Mouse (Mus musculus) stomach, embryonic 15.5 days (tissue): ENCODE measurements at regions not wholly inside any gene's neighbourhood (a gene's known extent, or its start where the extent isn't known, plus 50 kb on each side); places are given as distances from the start of the nearest gene placed in this dataset.

Experiments
- ATAC-seq: fragments of 200-750 bp; cut with Nextera tagmentation; 2 replicates; pipeline ENCODE4 v1.8.0; 2017; ENCODE audit warnings: low read depth, moderate number of reproducible peaks, moderate TSS enrichment; ENCODE audit not compliant: insufficient read depth, low FRiP score
- H3K27ac ChIP-seq: fragments of 300-500 bp; sonication (generic); 2 replicates; pipeline ENCODE4 v1.5.1; 2015; ENCODE audit warnings: mild to moderate bottlenecking, inconsistent platforms
- H3K27me3 ChIP-seq: fragments of 300-500 bp; sonication (generic); replicated peaks from 2 replicates; pipeline ENCODE4 v1.6.1; 2015; ENCODE audit warnings: inconsistent platforms
- H3K36me3 ChIP-seq: fragments of 300-500 bp; sonication (generic); 2 replicates; pipeline ENCODE4 v1.6.1; 2015; ENCODE audit warnings: inconsistent platforms
- H3K4me1 ChIP-seq: fragments of 300-500 bp; sonication (generic); 2 replicates; pipeline ENCODE4 v1.6.1; 2015; ENCODE audit warnings: inconsistent platforms
- H3K4me2 ChIP-seq: fragments of 300-500 bp; sonication (generic); 2 replicates; pipeline ENCODE4 v1.6.1; 2015; ENCODE audit warnings: mild to moderate bottlenecking, inconsistent platforms
- H3K4me3 ChIP-seq: fragments of 300-500 bp; sonication (generic); replicated peaks from 2 replicates; pipeline ENCODE4 v1.5.1; 2015; ENCODE audit warnings: inconsistent platforms
- H3K9ac ChIP-seq: fragments of 300-500 bp; sonication (generic); 2 replicates; pipeline ENCODE4 v1.6.1; 2015; ENCODE audit warnings: inconsistent platforms
- H3K9me3 ChIP-seq: fragments of 300-500 bp; sonication (generic); 2 replicates; pipeline ENCODE4 v1.6.1; 2016; ENCODE audit warnings: inconsistent platforms
- WGBS: fragments of 180-500 bp; shearing (Covaris S2); methylation state at CpG from one replicate; pipeline ENCODE4 v1.1.7; 2015; 5-methylcytosine and 5-hydroxymethylcytosine counted together

DNA sequence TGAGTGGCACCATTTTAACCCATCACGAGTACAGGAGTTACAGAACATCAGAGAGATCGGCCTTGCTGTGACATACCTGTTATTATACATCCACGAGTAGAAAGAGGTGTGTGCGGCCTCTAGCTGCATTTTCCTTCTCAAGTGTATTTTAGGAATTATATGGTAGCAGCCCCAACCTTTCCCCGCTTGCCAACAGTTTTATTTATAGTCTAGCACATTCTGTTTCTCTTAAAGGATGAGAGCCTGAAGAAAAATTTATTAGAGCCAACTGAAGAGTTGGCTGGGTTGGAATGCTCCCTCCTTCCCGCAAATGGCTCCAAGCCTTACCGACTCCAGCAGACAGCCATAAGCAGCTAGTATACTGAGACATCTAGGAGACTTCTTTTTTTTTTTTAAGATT is 67.0 kb upstream of the Frmd4b start:
- no peaks in the 10 kb centered on the region for H3K27me3 ChIP-seq
- H3K4me1 ChIP-seq = no peaks in the 10 kb centered on the region
- no peak overlapping the region for H3K4me3 ChIP-seq
- ATAC-seq = no peak
- H3K27ac ChIP-seq = no peak overlapping the region
- 74% methylated on average over 7 of the region's 7 CpGs for WGBS
- no peak overlapping the region for H3K4me2 ChIP-seq
- no peaks in the 10 kb centered on the region for H3K36me3 ChIP-seq
- H3K9ac ChIP-seq = no peak overlapping the region
- no peaks in the 10 kb centered on the region for H3K9me3 ChIP-seq

- H3K9ac ChIP-seq = no peak overlapping the region
- H3K9me3 ChIP-seq = no peaks in the 10 kb centered on the region
- ATAC-seq = no peak
Observed at GRCm38 (mm10) chr6:97682213-97682612, 64.9 kb upstream of the Frmd4b start.

GRCm38 (mm10) chr6:97675181-97675756 is 57.9 kb upstream of the Frmd4b start:
- peak; percentile 56; the same call in 1 of the 2 replicates for ATAC-seq
- Histone ChIP-seq H3K4me3 (no peak overlapping the region), H3K27me3 (no peaks in the 10 kb centered on the region), H3K9ac (no peak overlapping the region), H3K9me3 (no peaks in the 10 kb centered on the region), H3K27ac (peak overlapping the region; percentile 6; the same call in 1 of the 2 replicates), H3K4me2 (no peak overlapping the region), H3K36me3 (no peaks in the 10 kb centered on the region), H3K4me1 (no peaks in the 10 kb centered on the region)
- WGBS = 55% methylated on average over 5 of the region's 5 CpGs

More at GRCm38 (mm10) chr6:97682213-97682612, 64.9 kb upstream of the Frmd4b start:
- Histone ChIP-seq H3K4me2 (no peak overlapping the region), H3K27me3 (no peaks in the 10 kb centered on the region), H3K4me1 (no peaks in the 10 kb centered on the region), H3K4me3 (no peak overlapping the region), H3K27ac (no peak overlapping the region), H3K36me3 (no peaks in the 10 kb centered on the region)
- 67% methylated on average over 1 of the region's 1 CpGs for WGBS

DNA sequence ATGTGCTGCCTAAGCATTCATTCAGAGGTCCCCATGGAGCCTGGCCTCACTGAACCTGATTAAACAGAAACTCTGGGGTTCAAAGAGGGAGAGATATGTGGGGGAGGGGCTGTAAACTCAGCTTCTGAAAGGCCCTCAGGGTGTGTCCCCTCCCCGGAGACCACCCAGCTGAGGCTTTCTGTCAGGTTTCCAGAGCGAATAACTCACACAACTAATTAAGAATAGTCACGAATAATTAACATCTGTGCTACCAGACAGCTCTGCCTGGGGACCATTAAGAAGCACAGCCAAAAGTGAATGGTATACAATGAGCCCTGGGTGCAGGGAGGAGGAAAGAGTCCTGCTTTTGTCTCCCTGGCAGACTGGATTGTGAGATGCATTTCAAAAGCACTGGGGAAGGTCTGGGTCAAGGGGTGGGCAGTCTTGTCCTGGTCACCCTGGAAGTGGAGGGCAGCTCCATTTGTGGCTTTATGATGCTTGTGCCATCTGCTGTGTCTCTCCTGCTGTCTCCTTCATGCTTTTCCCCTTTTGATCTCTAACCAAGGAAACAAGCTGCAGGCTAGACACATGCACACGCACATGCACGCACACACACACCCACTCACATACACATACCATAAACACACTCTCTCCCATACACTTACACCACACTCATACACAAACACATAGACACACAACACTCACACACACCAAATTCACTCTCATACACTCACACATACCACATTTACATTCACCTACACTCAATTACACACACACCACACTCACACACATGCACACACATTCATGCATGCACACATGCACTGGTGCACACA is 49.7 kb upstream of the Frmd4b start:
- H3K9ac ChIP-seq = no peak overlapping the region
- WGBS = 35% methylated on average over 5 of the region's 5 CpGs
- no peak overlapping the region for H3K4me2 ChIP-seq

More for the DNA sequence above, 49.7 kb upstream of the Frmd4b start:
- Histone ChIP-seq H3K36me3 (no peaks in the 10 kb centered on the region), H3K9me3 (no peaks in the 10 kb centered on the region), H3K27me3 (no peaks in the 10 kb centered on the region), H3K4me3 (no peak overlapping the region), H3K27ac (no peak overlapping the region), H3K4me1 (no peaks in the 10 kb centered on the region)
- no peak for ATAC-seq
